Mouse (Mus musculus): ENCODE results near the gene Ndufv3.

- no peak for TF ChIP-seq CTCF (IDR thresholded peaks at IDR 0.05; ENCODE audit: control insufficient read depth, insufficient read depth, low read length)
- TF ChIP-seq POLR2A (IDR thresholded peaks at IDR 0.05; ENCODE audit: borderline replicate concordance, control insufficient read depth, low read depth, low read length) = no peak
Measured at GRCm38 (mm10) chr17:31559021-31559789, 39.3 kb downstream of the Ndufv3 start.
